Mouse (Mus musculus) lung, embryonic 15.5 days (tissue): Measurements from ENCODE around the gene Rps27l. TPM values are rescaled to one million over a fixed set of nuclear protein-coding genes. Genes with fewer than 3 reads are reported as not detected.

Experiments
- ATAC-seq: fragments of 200-750 bp; cut with Nextera tagmentation; 2 replicates; pipeline ENCODE4 v1.8.0; 2017; ENCODE audit warnings: moderate number of reproducible peaks, borderline replicate concordance; ENCODE audit not compliant: low FRiP score, low TSS enrichment; ENCODE audit errors: extremely low read depth
- H3K27ac ChIP-seq: fragments of 300-500 bp; sonication (generic); 2 replicates; pipeline ENCODE4 v1.5.1; 2015; ENCODE audit warnings: moderate library complexity, mild to moderate bottlenecking, inconsistent platforms
- H3K27me3 ChIP-seq: fragments of 300-500 bp; sonication (generic); 2 replicates; pipeline ENCODE4 v1.6.1; 2015; ENCODE audit warnings: inconsistent platforms
- H3K36me3 ChIP-seq: fragments of 300-500 bp; sonication (generic); 2 replicates; pipeline ENCODE4 v1.6.1; 2015; ENCODE audit warnings: inconsistent platforms
- H3K4me1 ChIP-seq: fragments of 300-500 bp; sonication (generic); 2 replicates; pipeline ENCODE4 v1.6.1; 2015; ENCODE audit warnings: inconsistent platforms
- H3K4me2 ChIP-seq: fragments of 300-500 bp; sonication (generic); 2 replicates; pipeline ENCODE4 v1.6.1; 2015; ENCODE audit warnings: inconsistent platforms, mild to moderate bottlenecking, moderate library complexity
- H3K4me3 ChIP-seq: fragments of 300-500 bp; sonication (generic); 2 replicates; pipeline ENCODE4 v1.5.1; 2015; ENCODE audit warnings: mild to moderate bottlenecking, inconsistent platforms
- H3K9ac ChIP-seq: fragments of 300-500 bp; sonication (generic); 2 replicates; pipeline ENCODE4 v1.6.1; 2015; ENCODE audit warnings: inconsistent platforms
- H3K9me3 ChIP-seq: fragments of 300-500 bp; sonication (generic); 2 replicates; pipeline ENCODE4 v1.6.1; 2016; ENCODE audit warnings: inconsistent platforms
- WGBS: fragments of 180-500 bp; shearing (Covaris S2); methylation state at CpG from one replicate; pipeline ENCODE4 v1.1.7; 2015; 5-methylcytosine and 5-hydroxymethylcytosine counted together
- polyA plus RNA-seq: library from polyadenylated mRNA; unstranded; fragments of >200 nt; fragmentation: Nextera tagmentation; extraction: Ambion mirVana; gene quantifications from 2 replicates; pipeline ENCODE4 v1.2.1, GENCODE M21; 2015

The Rps27l gene
- polyA plus RNA-seq, 1 experiment from 2014 or later = 602 TPM

DNA sequence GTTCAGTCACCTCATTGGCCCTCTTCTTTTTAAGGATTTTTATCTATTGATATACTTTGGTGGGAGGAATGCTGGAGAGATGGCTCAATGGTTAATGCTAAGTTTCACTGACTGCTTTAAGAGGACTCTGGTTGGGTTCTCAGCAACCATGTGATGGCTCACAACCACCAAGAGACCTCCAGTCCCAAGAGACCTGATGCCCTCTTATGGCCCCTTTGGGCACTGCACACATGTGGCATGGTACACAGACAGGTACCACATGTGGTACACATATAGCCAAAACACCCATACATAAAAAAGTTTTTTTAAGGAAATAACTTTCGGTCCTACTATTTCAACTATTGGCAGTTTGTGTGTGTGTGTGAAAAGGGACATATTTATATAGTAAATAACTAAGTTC lies 23.8 kb upstream of the Rps27l start:
- H3K4me1 ChIP-seq = 0 out of 2 replicates have a peak, but pooled peaks cover 20% of the 10 kb centered on the region
- H3K27me3 ChIP-seq = no peaks in the 10 kb centered on the region
- H3K4me3 ChIP-seq = no peak overlapping the region
- no peaks in the 10 kb centered on the region for H3K9me3 ChIP-seq
- no peak overlapping the region for H3K9ac ChIP-seq
- no peak overlapping the region for H3K4me2 ChIP-seq
- no peak for ATAC-seq
- H3K27ac ChIP-seq = no peak overlapping the region
- 95% methylated on average over 1 of the region's 1 CpGs for WGBS
- H3K36me3 ChIP-seq = no peaks in the 10 kb centered on the region

DNA sequence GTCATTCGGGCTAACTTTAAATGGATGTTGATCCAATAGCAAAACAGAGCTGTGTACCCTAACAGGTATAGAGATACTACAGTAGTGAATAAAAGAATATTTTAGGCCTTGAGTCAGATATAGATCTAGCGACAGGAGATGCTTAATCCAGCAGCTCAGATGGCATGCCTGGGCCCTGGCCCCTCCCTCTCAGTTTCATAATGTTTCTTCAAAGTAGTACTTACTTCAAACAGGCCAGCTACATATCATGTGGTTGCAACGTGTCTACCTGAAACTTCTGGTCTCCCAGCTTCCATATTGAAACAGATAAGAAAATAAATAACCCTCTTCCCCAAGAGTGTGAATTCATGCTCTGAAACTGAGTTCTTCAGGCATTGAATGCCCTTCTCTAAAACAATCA lies 20.0 kb upstream of the Rps27l start:
- Histone ChIP-seq H3K27ac (no peak overlapping the region), H3K9ac (no peak overlapping the region), H3K4me3 (no peak overlapping the region), H3K9me3 (no peaks in the 10 kb centered on the region), H3K27me3 (no peaks in the 10 kb centered on the region), H3K36me3 (no peaks in the 10 kb centered on the region), H3K4me2 (no peak overlapping the region), H3K4me1 (0 out of 2 replicates have a peak, but pooled peaks cover under 1% of the 10 kb centered on the region)
- WGBS = 68% methylated on average over 3 of the region's 3 CpGs
- no peak for ATAC-seq

GRCm38 (mm10) chr9:66927696-66928402 lies 18.0 kb upstream of the Rps27l start:
- H3K9me3 ChIP-seq = no peaks in the 10 kb centered on the region
- no peaks in the 10 kb centered on the region for H3K36me3 ChIP-seq
- ATAC-seq = no peak
- no peaks in the 10 kb centered on the region for H3K27me3 ChIP-seq
- H3K27ac ChIP-seq = no peak overlapping the region
- H3K4me2 ChIP-seq = no peak overlapping the region
- no peaks in the 10 kb centered on the region for H3K4me1 ChIP-seq
- H3K9ac ChIP-seq = no peak overlapping the region
- 87% methylated on average over 8 of the region's 8 CpGs for WGBS
- H3K4me3 ChIP-seq = no peak overlapping the region

GRCm38 (mm10) chr9:66930351-66930750 lies 15.5 kb upstream of the Rps27l start:
- no peak for ATAC-seq
- no peak overlapping the region for H3K9ac ChIP-seq

DNA sequence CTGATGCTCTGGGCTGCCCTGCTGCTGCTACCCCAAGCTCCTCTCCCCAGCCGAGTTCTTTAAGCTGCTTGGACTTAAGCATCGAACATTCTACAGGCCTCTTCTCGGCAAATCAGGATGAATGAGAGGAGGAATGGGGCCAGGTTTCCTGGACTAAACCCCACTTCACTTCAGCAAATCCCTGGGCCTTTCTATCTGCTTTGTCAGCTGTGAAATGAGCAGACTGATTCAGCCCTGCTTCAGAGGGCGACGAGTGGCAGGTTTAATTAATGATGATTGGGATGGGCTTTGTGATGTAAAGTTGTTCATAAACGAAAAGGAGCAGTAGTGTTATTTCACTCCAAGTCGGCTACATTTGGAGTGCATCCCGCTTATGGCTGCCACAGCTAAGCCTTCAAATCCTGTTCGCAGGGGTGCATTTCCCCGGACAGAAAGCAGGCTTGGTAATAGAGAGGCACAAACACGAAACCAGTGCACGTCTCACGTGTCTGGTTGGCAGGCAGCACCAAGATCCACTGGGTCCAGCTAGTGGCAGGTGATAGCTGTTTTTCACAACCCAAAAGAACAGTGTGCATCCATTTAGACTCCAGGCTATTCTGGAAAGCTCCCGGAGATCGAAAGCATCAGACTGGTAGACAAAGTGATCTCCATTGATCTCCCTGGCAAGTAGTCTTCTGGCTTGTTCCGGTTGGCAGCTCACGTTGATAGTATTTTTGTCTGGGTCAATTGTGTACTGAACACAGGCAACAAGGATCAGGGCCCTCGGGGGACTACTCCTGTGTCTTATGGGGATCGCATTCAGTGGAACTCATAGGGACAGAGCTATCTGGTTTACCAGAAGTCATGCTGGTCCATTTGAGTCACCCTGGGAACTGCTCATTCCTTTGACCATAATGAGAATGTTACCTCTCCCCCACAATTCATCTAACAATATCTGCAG lies 11.7 kb upstream of the Rps27l start:
- Histone ChIP-seq H3K4me3 (no peak overlapping the region), H3K9me3 (no peaks in the 10 kb centered on the region), H3K36me3 (no peaks in the 10 kb centered on the region), H3K27me3 (no peaks in the 10 kb centered on the region), H3K4me2 (no peak overlapping the region), H3K27ac (no peak overlapping the region), H3K9ac (no peak overlapping the region), H3K4me1 (peaks cover 7% of the 10 kb centered on the region; the same call in 1 of the 2 replicates)
- ATAC-seq = no peak
- WGBS = 74% methylated on average over 19 of the region's 19 CpGs

More at GRCm38 (mm10) chr9:66930351-66930750, 15.5 kb upstream of the Rps27l start:
- H3K4me3 ChIP-seq = no peak overlapping the region
- H3K27ac ChIP-seq = no peak overlapping the region
- H3K9me3 ChIP-seq = no peaks in the 10 kb centered on the region
- 37% methylated on average over 7 of the region's 7 CpGs for WGBS
- no peaks in the 10 kb centered on the region for H3K36me3 ChIP-seq
- no peaks in the 10 kb centered on the region for H3K27me3 ChIP-seq
- no peaks in the 10 kb centered on the region for H3K4me1 ChIP-seq
- no peak overlapping the region for H3K4me2 ChIP-seq

DNA sequence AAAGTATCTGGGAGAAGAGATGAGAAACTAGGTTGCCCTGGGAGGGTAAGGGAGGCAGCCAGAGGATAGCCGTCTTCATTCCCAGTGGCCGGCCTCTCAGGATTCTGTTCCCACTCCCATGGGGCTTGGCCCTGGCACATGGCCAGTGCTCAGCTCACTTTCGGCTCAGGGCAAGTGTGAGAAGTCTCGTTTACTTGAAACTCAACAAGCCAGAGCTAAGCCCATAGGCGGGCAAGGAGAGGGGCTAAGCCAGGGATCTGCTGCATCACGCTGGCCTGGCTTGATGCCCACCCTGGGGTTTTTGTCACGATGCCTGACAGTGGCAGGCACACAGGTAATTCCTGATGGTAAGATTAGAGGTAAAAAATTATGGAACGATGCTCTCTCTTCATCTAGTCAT lies 8.4 kb upstream of the Rps27l start:
- Histone ChIP-seq H3K36me3 (no peaks in the 10 kb centered on the region), H3K9me3 (no peaks in the 10 kb centered on the region), H3K4me2 (no peak overlapping the region), H3K4me1 (peaks cover 11% of the 10 kb centered on the region; the same call in 1 of the 2 replicates), H3K27ac (no peak overlapping the region), H3K9ac (no peak overlapping the region), H3K27me3 (no peaks in the 10 kb centered on the region), H3K4me3 (no peak overlapping the region)
- WGBS = 44% methylated on average over 8 of the region's 8 CpGs
- no peak for ATAC-seq

DNA sequence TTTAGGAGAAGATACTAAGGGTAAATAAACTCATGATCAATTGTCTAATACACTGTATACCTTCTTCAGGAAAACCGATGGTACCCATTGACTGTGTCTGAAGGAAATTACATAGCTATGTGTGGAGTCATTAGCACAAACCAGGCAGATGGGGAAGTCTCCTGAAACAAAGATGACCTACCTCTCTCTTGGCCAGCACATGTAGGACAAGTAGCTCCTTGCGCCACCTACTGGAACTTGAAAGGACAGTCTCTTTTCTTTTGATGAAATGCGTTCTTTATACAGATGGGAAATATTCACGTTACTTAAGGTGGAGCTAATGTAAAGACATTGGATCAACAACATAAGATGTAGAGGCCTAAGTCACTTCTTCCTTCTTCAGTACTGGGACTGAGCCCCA lies 7.0 kb upstream of the Rps27l start:
- H3K9ac ChIP-seq = no peak overlapping the region
- 4% methylated on average over 4 of the region's 4 CpGs for WGBS
- H3K9me3 ChIP-seq = no peaks in the 10 kb centered on the region
- ATAC-seq = no peak
- H3K4me3 ChIP-seq = no peak overlapping the region
- H3K36me3 ChIP-seq = no peaks in the 10 kb centered on the region
- peaks cover 11% of the 10 kb centered on the region; the same call in 1 of the 2 replicates for H3K4me1 ChIP-seq
- H3K4me2 ChIP-seq = no peak overlapping the region
- no peak overlapping the region for H3K27ac ChIP-seq
- H3K27me3 ChIP-seq = no peaks in the 10 kb centered on the region

- no peak for ATAC-seq
- H3K27ac ChIP-seq = peak overlapping the region; percentile 93
- peak overlapping the region; percentile 82 for H3K4me3 ChIP-seq
- WGBS = 6% methylated on average over 4 of the region's 4 CpGs
- H3K36me3 ChIP-seq = peaks cover 12% of the 10 kb centered on the region
- H3K4me1 ChIP-seq = peaks cover 14% of the 10 kb centered on the region; the same call in 1 of the 2 replicates
- H3K9me3 ChIP-seq = no peaks in the 10 kb centered on the region
- no peaks in the 10 kb centered on the region for H3K27me3 ChIP-seq
- H3K9ac ChIP-seq = peak overlapping the region; percentile 87
- peak overlapping the region; percentile 76 for H3K4me2 ChIP-seq
Observed at GRCm38 (mm10) chr9:66945161-66945560, 725 bp upstream of the Rps27l start.

DNA sequence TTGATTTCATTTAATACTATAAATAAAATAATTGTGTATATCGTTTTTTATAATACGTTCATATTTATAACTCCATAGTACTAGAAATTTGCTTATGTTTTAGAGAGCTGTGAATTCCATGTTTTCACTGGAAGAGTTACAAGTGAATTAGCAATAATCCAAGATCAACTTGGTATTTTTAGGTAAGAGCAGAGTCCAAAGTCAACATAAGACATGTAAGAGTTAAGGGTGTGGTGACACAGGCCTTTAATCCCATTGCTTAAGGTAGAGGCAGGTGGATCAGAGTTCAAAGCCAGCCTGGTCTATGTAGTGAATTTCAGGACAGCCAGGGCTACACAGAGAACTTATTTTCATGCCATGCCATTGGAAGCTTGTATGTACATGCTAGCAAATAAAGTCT lies 2.6 kb downstream of the Rps27l start:
- no peak for ATAC-seq

DNA sequence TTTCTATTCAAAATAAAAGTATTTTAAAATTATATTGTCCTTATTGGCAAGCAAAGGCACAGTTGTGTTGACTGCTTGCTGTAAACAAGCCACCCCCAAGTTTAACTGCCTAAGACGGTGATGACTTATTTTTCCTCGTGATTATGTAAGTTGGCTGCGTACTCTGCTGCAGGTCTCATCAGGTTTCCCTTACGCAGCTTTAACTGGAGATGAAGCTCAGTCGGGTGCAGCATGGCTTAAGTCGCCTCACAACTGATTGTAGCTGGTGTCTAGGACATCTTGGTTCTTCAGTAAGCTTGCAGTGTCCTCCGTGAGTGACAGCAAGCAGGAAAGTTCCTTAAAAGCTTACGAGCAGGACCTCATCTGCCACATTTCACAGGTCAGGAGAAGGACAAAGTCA lies 6.4 kb downstream of the Rps27l start:
- no peak overlapping the region for H3K27ac ChIP-seq
- no peak for ATAC-seq
- no peaks in the 10 kb centered on the region for H3K4me1 ChIP-seq
- H3K36me3 ChIP-seq = peaks cover 12% of the 10 kb centered on the region
- no peaks in the 10 kb centered on the region for H3K27me3 ChIP-seq
- H3K9ac ChIP-seq = no peak overlapping the region
- H3K9me3 ChIP-seq = no peaks in the 10 kb centered on the region
- H3K4me3 ChIP-seq = no peak overlapping the region
- H3K4me2 ChIP-seq = no peak overlapping the region
- whole genome bisulfite sequencing = 74% methylated on average over 8 of the region's 8 CpGs

More for the DNA sequence above, 2.6 kb downstream of the Rps27l start:
- H3K9me3 ChIP-seq = no peaks in the 10 kb centered on the region
- peaks cover 12% of the 10 kb centered on the region for H3K36me3 ChIP-seq
- no peak overlapping the region for H3K4me2 ChIP-seq
- no peak overlapping the region for H3K27ac ChIP-seq
- WGBS = 94% methylated on average over 2 of the region's 2 CpGs
- no peak overlapping the region for H3K9ac ChIP-seq
- peaks cover 10% of the 10 kb centered on the region; the same call in 1 of the 2 replicates for H3K4me1 ChIP-seq
- H3K4me3 ChIP-seq = no peak overlapping the region
- no peaks in the 10 kb centered on the region for H3K27me3 ChIP-seq

GRCm38 (mm10) chr9:66952886-66953285 lies 7.0 kb downstream of the Rps27l start:
- Histone ChIP-seq H3K9ac (no peak overlapping the region), H3K4me2 (no peak overlapping the region), H3K36me3 (peaks cover 10% of the 10 kb centered on the region), H3K4me1 (no peaks in the 10 kb centered on the region), H3K9me3 (no peaks in the 10 kb centered on the region), H3K27me3 (no peaks in the 10 kb centered on the region), H3K4me3 (no peak overlapping the region), H3K27ac (no peak overlapping the region)
- 62% methylated on average over 2 of the region's 2 CpGs for WGBS
- ATAC-seq = no peak

- Histone ChIP-seq H3K36me3 (no peaks in the 10 kb centered on the region), H3K9ac (no peak overlapping the region), H3K27me3 (no peaks in the 10 kb centered on the region), H3K27ac (no peak overlapping the region), H3K4me2 (no peak overlapping the region), H3K9me3 (no peaks in the 10 kb centered on the region), H3K4me1 (no peaks in the 10 kb centered on the region), H3K4me3 (no peak overlapping the region)
- 86% methylated on average over 3 of the region's 3 CpGs for WGBS
- no peak for ATAC-seq
Observed at GRCm38 (mm10) chr9:66957451-66957850, 11.6 kb downstream of the Rps27l start.
